Mouse (Mus musculus) spleen, postnatal 36 days (tissue): ENCODE measurements around the gene Jsrp1.

Experiments
- DNase-seq, 2 experiments: peaks; one replicate each; pipeline ENCODE4 v3.0.0; 2022; ENCODE audit warnings: low spot score in 2 of 2, mixed read lengths in 1 of 2

The Jsrp1 gene

DNA sequence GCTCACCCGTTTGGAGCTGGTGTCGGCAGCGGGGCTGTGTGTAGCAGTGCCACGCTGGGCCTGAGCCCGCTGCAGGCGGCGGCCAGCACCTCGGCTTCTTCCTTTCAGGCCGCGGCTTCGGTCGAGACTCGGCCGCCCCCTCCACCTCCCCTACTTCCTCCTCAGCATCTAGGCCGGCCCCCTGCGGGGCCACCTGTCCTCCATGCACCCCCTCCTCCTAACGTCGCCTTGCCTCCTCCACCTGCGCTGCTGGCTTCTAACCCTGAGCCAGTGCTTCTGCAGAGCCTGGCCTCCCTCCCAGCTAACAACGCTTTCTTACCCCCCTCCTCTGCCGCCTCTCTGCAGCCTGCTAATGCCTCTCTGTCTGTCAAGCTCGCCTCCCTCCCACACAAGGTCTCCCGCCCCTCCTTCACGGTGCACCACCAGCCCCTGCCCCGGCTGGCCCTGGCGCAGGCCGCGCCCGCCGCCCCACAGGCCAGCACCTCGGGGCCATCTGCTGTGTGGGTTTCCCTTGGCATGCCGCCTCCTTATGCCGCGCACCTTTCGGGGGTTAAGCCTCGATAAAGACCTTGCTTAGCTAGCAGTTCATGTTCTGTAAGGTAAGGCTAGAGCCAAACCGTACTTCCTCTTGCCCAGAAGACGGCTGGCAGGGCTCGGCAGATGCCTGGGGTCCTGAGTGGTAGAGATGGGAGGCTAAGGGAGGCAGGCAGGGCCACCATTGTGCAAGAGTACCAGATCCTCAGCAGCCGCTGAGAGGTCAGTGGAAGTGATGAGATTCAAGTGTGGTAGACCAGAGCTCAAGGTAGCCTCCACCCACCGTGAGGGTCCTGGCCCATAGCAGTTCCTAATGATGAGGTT is 20.9 kb downstream of the Jsrp1 start:
- DNase-seq, result no peak

DNA sequence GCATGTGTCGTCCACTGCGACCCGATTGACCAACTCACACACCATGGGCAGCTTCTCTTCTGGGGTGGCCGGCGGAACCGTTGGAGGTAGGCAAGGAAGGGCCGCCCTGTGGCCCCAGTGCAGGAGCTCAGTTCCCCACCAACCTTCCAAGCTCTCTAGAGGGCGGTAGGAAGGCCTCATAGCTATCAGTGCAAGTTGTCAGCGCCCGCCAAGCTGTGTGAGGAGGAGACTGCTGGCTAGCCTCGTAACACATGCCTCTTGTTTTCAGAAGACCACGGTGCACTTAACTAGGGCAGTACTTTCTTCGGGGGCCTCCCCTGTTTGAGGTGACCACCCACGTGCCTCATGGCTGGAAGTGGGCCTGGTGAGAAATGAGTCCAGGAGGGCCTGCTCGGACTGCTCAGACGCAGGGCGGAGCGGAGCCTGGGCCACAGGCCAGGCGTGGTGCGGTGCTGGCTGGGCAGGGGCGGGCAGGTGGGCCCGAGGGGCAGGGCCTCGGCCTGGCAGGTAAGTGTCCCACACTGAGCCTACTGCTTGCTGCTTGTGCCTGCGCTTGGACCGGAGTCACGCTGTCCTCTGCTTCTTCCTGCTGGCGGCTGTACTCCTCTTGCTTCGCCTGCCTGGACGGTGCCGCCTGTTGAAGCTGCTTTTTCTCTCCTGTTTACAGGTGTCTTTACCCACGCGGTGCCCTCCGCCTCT is 21.7 kb downstream of the Jsrp1 start:
- no peak for DNase-seq

DNA sequence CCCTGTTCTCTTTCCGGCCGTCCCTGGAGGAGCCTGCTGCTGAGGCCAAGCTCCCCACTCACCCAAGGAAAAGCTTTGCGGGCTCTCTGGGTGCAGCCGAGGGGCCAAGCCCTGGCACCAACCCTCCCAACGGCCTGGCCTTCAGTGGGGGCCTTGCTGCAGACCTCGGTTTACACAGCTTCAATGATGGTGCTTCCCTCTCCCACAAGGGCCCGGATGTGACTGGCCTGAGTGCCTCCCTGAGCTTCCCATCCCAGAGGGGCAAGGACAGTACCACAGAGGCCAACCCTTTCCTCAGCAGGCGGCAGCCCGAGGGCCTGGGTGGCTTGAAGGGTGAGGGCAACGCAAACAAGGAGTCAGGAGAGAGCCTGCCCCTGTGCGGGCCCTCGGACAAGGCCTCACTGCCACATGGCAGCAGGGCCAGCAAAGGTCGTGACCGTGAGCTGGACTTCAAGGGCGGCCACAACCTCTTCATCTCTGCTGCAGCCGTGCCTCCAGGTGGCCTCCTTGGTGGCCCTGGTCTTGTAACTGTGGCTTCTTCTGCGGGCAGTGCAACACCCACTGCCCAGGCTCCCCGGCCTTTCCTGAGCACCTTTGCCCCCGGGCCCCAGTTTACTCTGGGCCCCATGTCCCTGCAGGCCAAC is 22.4 kb downstream of the Jsrp1 start:
- DNase-seq, result no peak

DNA sequence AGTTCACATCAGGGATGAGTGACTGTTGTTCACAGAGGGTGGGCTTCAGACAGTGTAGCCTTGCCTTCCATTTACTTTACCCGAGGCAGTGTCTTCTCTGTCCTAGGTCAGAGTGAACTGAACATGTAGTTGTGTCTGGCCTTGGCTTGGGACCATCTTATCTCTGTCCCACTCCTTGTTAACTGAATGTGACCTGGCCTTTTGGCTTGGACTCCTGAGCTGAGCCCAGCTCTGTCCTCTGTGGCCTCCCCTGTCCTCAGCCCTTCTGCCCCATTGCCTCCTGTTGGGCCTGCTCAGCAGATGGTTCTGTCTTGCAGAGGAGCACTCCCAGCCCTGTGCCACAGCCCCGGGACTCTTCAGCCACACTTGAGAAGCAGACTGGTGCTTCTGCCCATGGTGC is 25.8 kb downstream of the Jsrp1 start:
- DNase-seq, result no peak

DNA sequence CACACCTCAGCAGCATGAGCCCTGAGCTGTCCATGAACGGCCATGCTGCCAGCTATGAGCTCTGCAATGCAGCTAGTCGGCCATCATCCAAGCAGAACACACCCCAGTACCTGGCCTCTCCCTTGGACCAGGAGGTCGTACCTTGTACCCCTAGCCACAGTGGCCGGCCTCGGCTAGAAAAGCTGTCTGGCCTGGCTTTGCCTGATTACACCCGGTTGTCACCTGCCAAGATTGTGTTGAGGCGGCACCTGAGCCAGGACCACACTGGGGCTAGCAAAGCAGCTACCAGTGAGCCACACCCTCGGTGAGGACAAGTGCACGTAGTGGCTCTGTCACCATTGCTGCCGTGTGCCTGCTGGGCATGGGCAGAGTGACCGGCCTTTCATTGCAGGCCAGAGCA is 27.3 kb downstream of the Jsrp1 start:
- DNase-seq, result no peak

DNA sequence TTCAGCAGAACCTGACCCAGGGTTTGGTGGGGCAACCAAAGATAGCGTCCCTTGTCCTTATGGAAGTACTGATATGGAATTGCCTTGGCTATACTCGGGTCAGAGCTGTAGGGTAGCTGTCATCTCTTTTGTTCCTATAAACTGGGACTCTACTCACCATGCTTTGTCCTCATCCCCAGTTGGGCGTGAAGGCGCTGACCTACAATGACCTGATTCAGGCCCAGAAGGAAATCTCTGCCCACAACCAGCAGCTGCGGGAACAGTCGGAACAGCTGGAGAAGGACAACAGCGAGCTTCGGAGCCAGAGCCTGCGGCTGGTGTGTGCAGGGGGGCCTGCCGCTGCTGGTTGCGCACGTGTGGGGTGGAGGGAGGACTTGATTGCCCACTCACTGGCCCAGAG is 28.4 kb downstream of the Jsrp1 start:
- DNase-seq, result no peak

DNA sequence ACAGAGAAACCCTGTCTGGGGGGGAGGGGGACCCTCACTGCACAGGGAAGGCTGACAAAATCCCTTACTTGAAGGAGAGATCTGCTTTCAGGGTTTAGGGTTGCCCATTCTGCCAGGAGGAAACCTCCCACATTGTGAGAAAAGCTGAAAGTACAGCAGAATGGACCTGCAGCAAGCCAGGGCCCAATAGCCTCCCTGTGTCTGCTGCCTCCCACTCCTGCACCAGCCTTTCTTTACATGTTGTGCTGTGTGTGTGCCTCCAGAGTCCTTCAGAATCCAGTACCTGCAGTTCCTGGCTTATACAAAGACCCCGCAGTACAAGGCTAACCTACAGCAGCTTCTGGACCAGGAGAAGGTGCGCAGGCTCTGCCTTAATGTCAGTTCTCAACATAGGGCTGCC is 29.0 kb downstream of the Jsrp1 start:
- DNase-seq, result no peak

DNA sequence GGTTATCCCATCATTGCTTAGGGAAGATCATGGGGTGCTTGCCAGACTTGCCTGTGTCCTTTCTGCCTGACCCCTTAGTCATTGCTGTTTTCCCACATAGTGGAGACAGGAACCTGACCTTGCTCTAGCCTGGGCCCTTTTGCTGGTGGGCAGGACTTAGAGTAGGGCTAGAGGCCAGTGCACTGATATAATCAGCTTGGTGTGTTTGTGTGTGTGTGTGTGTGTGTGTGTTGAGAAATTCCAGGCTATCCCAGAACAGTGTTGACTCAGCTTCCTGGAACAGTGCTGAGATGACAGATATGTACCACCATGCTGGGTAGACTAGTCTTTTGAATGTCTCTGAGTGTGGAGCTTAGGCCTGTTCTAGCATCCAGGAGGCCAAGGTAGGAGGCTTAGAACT is 33.7 kb downstream of the Jsrp1 start:
- DNase-seq, result no peak

DNA sequence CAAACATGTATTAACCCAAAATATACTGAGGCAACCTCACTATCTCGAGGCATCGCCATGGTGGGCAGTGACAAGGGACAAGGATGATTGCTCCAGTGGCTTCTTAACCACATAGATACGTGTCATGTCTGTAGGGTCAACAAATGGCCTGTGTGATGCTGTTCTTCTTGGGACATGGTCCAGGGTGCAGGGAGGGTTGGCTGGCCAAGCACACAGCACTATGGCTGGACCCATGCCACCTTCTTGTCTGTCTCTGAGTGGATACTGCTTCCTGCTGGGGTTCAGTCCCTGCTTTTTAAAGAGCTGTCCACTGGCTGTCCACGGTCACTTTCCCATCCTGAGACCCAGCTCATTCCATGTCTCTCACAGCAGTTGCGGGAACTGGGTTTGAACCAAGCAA is 36.2 kb downstream of the Jsrp1 start:
- no peak for DNase-seq

DNA sequence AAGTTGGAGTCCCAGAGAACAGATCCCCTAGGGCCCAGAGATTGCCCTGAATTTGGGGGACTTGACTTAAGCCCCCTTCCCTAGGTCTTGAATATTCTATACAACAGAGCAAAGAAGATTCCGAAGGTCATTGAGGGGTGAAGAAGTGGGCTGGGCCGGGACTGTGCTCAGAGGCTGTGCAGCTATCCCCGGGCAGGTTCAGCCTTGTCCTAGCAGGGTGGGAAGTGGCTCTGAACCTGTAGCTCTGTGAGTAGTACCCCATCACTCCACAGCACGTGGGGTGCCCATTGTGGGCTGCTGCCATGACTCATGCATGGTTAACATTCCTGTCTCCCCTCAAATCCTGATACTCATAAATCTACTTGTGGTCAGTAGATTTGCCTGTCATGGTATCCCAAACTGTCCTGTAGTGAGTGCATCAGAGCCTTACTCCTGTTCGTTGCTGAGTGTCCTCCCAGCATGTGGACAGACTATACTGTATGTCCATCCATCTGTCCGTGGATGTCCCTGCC is 36.9 kb downstream of the Jsrp1 start:
- no peak for DNase-seq

DNA sequence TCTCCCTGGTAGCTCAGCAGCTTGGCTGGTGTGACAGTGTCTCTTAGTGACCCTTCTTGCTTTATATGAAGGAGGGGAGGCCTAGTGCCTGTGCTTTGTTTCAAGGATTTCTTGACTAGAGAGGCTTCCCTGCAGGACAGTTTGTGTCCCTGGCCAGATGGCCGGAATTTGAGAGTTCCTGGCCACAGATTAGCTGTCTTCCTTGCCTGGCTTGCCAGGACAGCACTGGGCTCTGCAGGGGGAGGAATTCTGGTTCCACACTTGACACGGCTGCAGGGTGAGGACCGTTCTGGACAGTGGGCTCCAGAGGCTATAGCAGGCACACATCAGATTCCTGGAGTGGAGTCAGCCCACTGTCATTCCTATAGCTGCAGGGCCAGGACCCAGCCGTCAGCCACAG is 37.6 kb downstream of the Jsrp1 start:
- DNase-seq, result no peak

DNA sequence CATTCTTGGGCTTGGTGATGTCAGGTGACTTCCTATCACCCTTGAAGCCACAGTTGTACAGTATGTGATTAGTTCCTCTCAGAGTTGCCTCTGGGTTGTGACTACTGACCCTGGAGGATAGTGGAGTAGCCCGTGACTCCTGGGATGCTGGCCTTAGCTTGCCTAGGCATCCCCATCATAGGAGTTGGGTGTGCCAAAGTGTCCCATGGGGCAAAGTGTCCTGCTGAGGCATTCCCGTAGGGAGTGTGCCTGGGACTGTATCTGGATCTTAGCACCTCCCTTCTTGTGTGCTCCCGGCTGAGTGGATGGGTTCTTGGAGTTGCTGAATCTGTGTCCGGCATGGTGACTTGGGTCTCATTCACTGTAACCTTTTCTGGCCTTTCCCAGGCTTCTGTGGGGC is 38.3 kb downstream of the Jsrp1 start:
- DNase-seq, result no peak

DNA sequence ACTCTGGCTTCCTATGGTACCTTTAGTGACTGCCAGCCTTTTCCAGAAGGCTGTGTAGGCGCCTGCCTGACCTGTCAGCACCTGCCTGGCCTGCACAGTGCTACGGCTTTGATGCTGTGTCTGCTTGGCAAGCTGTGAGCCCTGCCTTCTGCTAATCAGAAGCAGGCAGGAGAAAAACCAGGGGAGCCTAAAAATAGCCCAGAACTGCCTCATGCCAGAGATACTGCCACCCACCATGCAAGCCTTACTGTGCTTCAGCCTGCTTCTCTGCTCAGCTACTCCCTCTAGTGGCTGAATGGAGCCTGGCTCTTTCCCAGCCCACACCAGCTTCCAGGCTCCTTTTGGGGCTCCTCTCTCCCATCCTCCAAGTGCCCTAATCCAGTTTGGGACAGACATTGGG is 38.7 kb downstream of the Jsrp1 start:
- peak; percentile 39 to 47 for DNase-seq

DNA sequence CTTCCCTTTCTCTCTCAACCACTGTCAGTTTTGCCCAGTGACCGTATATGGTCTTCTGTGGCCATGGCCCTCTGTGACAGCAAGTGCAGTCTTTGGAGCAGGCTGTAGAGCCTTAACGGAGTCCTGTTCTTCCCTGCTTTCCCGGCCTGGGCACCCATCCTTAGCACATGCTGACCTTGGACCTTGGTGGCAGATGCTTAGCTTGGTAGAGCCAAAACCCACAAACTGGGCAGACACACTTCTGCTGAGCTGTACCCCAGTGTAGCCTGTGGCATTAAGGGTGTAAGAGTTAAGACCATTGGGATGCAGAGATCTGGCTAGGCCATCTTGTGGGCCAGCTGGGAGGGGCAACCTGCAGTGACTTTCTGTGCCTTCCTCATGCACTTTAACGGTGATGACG is 39.5 kb downstream of the Jsrp1 start:
- DNase-seq, result no peak

DNA sequence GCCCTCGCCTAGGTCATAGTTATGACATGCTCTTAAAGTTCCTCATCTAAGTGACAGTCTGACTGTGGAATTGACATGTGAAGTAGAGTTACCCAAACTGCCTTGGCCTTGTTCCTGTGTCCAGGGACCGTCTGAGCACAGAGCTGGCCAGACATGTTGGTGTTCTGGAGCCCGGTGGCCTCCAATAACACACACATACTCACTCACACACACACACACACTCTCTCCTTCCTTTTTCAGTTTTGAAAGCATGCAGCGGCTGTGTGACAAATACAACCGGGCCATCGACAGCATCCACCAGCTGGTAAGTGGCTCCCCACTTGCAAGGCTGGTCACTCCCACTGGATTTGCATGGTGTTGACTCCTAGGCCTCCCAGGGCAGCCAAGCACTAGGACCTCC is 44.9 kb downstream of the Jsrp1 start:
- no peak for DNase-seq

DNA sequence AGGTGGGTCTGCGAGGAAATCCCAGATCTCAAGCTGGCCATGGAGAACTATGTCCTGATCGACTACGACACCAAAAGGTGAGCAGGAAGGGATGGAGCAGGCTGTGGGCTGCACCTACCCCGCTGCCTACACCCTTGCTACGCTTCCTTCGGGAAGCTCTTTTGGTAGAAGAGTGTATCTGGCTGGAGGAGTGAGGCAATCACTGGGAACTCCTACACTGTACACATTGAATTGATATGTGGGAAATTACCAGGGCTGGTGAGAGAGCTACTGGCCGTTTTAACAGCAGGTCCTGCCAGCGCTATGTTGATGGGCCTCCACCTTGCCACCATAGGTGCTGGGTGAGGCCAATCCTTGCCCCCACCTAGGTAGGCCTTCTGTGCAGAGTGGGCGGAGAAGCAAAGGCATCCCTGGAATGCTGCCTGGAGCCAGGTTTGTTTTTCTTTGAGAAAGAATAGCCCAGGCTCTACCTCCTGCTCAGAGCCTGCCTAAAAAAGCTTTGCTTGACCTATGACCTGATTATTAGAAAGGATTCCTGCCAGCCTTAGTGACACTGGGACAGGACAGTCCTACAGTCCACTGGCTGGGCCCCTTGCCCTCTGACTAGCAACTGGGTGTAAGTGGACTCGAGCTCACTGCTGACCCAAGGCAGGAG is 47.0 kb downstream of the Jsrp1 start:
- no peak for DNase-seq

DNA sequence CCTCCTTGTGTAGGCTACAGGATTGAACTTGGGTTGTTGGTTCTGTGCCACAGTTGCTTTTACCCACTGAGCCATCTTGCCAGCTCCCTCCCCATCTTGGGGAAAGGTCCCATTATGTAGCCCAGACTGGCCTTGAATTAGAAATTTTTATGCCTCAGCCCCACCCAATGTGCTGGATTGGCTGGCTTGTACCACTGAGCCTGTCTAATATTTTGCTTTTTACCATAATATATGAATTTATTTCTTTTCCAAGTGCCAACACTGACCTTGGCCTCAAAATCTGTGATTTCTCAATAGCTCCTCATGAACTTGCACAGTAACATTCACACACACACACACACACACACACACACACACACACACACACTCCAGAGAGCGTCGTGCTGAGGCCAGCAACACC is 47.6 kb downstream of the Jsrp1 start:
- DNase-seq, result no peak

DNA sequence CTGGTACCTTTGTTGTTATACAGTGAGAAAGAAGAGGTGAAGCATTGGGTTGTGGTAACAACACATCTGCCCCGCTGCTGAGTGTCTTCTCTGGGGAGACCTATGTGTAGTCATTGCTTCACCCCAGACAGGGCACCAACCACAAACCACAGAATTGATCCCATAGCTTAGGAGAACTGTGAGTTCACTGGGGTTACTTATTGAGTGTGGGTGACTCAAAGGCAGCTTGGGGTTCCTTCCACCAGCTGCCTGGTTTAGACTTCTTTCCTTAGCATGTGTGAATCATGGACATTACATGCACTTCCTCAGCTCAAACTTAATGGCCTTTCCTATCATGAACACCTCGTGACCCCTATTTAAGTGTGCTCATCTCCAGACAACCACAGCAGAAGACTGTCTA is 49.8 kb downstream of the Jsrp1 start:
- no peak for DNase-seq

DNA sequence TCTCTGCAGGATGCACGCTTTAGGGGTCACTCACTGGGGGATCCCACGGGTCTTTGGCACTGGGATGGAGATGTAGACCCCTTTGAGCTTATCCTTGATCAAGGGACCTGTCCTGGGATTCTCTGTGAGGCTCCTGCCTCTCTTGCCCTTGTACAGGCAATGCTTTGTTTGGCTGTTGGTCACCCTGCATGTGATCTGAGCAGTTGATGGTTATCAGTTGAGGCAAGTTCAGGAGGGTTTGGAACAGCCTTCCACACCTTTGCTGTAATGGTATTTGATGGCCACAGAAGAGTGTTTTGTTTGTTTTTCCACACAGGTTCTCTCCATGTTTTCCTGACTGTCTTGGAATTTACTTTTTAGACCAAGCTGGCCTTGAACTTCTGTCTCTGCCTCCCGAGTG is 51.5 kb downstream of the Jsrp1 start:
- no peak for DNase-seq

DNA sequence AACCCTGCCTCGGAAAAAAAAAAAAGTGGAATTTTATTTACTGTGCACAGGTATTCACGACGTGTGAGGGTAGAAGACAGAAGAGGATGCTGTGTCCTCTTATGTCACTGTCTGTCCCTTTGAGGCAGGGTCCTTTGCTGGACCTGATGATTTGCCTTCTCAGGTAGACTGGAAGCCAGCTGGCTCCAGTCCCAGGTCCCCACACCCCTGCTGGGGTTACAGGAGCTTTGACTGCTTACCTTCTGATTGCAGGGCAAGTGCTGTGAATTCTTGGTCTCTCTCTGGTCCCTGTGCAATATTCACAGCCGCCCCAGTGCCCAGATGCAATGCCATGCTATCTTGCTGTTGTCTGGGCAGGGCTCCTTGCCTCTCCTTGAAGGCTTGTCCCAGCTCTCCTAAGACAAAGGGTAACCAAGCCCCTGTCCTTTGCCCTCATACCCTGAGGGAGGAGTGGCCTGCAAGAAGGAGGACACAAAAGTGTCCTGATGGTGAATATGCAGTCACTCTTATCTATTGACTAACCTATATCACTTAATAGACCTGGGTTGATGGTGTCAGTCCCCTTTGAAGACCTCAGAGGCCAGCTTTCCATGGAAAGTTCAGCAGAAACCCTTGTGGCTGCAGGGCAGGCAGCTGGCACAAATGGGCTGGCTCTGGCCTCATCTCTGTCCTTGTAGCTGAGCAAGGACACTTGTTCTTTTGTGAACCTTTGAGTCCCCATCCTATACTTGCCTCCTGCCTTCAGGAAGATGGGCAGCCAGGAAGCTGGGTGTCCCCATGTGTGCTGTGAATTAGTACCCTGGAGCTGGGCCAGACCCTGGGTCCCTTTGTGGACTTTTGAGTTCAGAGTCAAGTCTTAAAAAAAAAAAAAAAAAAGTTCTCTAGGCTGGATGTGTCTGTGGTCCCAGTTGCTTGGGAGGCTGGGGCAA is 52.4 kb downstream of the Jsrp1 start:
- no peak for DNase-seq

DNA sequence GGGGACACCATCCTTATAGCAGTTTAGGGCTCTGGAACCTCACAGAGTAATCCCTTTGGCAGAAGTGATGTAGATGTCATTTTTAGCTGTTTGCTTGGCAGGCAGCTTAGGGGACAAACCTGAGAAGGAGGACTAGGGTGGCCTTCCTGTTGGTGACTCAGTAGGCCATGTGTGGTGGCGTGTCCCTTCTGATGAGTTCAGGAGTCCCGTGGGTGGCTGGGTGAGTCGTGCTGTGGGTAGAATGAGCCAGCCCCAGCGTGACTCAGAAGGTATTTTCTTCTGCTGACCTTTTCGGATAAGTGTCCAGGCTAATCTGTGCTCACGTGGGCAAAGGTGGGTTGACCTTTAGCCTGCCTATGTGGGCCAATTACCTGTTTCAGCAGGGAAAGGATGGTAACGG is 54.6 kb downstream of the Jsrp1 start:
- no peak for DNase-seq
